Mouse (Mus musculus): Measurements from ENCODE around the gene 1700001C02Rik.

Gene 1700001C02Rik

DNA sequence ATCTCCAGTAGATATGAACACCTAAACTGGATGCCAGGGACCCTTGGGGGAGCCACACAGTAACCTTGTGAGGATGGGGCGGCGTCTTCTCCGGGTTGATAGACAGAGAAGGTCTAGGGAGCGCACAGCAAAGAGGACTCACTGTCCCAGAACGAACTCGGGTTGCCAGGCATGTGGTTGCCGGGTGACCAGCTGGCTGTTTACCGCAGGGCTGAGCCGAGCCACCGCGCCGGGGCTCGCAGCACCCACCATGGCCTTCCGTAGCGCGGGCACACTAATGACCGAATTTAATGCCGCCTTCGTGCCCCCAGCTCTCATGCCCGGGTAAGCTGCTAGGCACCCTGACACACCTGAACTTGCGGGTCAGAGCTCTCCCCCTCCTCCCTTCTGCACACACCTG lies at the start of gene 1700001C02Rik:
Gene 1700001C02Rik (plus strand): TSS at position 187 of the 400 bp plus-strand sequence.
- no peak for DNase-seq (ENCODE audit: low spot score in 2 of 2)

DNA sequence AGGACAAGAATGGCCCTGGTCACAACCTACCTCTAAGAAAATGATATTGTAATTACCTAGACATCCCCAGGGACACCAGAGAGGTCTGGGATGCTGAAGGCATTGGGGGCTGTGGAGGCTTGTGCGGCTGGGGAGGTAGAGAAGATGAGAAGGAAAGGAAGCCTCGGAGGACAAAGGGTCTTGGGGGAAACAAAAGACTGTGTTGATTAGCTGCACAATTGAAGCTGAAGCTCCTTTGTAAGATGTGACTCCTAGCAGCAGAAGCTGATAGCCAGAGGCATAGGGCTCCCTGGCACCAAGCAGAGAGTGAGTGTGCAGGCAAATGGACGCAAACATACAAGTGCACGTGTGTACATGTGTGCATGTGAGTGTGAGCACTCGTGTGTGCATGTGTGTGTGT lies 49.2 kb upstream of the 1700001C02Rik start:
- DNase-seq (ENCODE audit: low spot score in 2 of 2) = no peak

DNA sequence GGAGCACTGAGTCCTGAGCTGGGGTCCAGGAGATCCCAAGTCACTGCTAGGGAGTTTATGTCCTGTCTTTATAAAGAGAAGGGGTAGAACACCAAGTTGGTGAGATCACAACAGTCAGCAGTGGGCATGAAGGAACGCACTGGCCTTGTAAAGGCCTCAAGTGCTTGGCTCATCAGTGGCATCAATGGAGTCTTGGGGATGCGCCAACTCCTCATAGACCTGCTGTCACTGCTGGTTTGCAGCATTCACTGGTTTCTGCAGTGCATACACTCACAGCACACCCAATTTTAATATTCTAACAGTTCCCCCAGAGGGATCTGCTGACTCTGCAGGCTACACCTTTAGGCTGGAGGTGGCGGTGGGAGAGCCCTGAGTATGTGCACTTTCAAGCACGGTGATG lies 42.7 kb upstream of the 1700001C02Rik start:
- no peak for DNase-seq (ENCODE audit: low spot score in 2 of 2)

DNA sequence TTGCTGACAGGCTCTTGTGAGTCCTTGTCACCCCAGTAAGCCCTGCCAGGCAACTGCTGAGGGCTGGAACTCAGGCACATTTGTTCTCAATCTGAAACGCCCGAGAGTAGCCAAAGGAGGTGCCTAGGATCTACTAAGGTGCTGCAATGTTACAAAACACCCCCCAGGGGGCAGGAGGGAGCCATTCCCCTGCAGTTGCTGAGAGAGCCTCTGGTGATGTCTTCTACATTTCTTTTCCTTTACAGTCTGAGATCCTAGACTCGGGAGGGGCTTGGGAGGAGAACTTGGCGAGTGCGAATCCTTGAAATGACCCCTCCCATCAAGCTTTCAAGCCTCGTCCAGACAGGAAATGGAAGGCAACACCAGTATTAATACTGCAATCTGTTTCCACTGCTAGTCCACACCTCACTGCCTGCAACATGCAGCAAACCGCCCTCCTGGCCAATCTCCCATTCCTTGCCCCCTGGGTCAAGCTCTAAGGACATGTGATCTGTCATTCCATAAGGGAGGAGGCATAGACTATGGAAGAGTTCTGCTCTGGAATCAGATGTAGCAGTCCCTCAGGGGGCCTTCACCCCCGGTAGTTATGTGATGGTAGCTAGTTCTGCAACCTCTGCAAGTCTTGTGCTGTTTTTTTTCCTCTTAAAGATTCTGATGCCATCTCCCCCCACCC lies 42.1 kb upstream of the 1700001C02Rik start:
- DNase-seq (ENCODE audit: low spot score in 2 of 2) = peak in 1 of 2 experiments; percentile 41

DNA sequence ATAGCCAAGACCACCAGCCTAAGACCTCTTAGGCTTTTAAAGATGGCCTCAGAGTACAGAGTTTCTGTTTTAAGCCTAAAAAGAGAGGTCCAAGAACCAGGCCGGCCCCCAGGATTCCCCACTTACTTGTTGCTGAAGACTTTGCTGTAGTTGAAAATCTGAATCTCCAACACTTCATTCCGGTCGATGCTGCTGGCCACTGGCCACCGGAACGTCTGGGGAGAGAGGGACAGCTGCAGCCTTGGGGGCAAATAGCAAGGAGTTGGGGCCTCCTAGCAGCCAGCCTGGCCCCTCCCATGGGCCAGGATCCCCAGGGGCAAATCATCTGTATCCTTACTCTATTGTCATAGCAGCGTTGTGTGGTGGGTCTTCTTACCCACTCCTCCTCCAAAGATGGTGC lies 38.4 kb upstream of the 1700001C02Rik start:
- DNase-seq (ENCODE audit: low spot score in 2 of 2) = no peak

DNA sequence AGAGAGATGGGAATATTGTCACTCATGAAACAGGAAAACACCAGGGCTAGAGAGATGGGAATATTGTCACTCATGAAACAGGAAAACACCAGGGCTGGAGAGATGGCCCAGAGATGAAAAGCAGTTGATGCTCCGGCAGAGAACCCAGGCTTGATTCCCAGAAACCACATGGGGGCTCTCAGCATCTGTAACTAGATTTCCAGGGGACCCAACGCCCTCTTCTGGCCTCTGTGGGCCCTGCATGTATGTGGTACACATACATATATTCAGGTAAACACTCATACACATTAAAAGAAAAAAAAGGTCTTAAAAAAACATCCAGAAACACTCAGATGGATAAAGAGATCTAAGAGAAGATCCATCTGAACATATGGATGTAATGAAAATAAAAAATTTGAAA lies 26.9 kb upstream of the 1700001C02Rik start:
- no peak for DNase-seq (ENCODE audit: low spot score in 2 of 2)

DNA sequence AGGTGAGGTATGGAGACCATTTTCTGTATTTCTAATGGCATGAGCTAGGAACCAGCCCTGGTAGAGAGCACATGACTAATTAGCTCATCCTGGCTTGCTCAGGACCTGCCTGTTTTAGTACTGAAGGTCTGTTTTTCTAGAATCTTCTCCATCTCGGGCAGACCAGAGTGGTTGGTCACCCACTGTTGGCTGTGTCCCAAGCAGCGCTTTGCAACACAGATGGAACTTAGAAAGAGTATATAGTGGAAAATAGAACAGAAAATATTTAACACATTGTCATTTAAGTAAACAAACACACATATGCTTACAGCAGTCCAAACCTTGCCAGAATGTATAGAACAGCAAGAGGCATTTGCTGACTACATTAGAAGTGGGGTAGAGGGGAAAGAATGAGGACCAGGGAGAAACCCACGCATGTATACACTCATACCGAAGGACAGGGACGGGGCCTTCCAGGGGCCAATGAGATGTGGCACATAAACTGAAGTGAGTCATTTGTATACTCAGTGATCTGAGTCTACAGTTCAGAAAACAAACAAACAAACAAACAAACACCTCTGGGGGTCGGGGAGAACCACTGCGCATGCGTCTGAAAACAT lies 25.4 kb upstream of the 1700001C02Rik start:
- no peak for DNase-seq (ENCODE audit: low spot score in 2 of 2)

DNA sequence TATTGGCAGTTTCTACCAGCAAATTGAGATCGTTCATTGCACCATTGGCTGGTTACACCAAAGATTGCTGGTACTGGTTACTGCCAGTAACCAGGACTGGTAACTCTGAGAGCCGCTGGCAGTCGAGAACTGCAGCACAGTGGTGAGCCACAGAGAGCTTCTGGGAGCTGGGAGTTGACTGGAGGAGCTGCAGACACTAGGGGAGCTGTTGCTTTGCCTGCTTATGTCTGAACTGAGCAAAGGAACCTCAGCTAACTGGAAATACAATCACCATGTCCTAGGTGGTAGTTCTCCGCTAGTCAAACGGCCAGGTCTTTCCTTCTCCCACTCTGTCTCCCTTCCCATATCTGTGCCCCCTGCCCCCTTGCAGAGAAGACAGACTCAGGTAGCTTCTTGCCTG lies 23.7 kb upstream of the 1700001C02Rik start:
- DNase-seq (ENCODE audit: low spot score in 2 of 2) = no peak

DNA sequence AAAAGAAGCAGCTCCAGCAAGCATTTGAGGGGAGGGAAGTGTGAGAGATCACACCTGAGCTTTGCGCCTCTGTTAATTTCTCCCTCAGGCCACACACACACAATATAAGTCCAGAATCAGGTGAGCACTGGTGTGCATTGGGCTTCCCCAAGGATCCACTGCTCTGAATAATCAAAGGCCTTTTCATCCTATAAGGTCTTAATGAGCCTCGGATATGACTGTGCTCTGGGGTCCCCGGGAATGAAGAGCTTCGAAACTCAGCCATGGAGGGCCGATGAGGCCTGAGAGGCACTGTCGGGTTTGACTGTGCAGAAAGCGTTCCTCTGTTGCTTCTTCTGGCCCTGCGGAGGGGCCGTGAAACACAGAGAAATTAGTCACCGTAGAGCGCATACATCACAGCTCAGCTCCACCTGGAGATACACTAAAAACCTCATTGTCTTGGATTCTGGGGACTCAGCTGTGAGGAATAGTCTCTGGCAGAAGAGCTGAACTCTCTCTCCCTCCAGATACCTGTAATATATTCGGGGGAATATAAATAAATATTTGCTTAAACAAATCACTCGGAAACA lies 21.4 kb upstream of the 1700001C02Rik start:
- DNase-seq (ENCODE audit: low spot score in 2 of 2) = no peak

DNA sequence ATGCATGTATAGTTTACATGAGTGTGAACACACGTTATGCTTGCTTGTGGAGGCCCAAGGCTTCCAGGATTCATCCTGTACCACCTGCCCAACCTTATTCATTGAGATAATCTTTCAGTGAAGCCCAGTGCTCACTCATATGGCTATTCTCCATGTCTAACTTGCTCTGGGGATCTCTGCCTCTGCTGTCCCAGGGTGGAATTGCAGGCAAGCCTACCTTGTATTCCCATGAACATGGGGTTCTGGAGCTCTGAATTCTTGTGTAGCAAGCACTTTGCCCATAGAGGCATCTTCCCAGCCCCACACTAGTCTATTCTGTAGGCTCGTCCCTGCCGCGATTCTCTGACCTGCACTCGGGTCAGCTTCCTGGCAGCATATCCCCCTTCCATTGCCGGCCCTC lies 9.8 kb upstream of the 1700001C02Rik start:
- DNase-seq (ENCODE audit: low spot score in 2 of 2) = no peak

DNA sequence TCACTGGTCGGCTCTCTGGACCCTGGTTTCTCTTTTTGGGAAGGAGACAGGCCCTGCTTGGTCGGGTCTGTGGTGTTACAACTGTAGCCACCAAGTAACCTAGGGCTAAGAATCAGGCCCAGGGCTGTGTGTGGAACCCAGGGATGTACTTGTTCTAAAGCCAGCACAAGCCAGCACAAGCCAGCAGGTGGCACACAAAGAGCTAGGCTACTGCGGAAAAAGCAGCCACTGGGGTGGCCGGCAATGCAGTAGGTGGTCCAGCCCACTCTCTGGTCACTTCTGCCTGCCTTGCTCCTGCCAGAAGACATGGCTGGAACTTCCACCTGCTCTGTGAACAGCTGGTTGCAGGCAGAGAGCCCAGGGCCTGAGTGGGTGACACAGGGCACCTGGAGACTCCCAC lies 5.7 kb upstream of the 1700001C02Rik start:
- peak in 1 of 2 experiments; percentile 47 for DNase-seq (ENCODE audit: low spot score in 2 of 2)

DNA sequence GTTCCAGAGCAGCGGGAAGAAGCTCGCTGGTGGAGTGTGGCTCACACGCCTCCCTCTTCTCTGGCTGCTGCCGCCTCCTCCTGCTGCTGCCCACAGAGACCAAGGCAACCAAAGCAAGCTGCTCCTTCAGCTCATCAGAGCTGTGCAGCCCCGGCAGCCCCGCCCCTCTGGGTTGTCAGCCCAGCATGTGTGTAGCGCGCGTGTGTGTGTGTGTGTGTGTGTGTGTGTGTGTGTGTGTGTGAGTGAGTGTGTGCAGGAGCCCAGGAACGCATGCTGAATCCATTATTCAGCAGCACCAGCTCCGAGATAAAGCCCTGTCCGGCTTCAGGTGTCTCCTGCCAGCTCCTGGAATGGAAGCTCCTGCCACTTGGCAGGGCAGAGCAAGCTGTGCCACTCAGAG lies 4.0 kb upstream of the 1700001C02Rik start, which contains the start of gene Otof:
Gene Otof (minus strand): TSS at position 112 of the 400 bp plus-strand sequence.
- no peak for DNase-seq (ENCODE audit: low spot score in 2 of 2)

DNA sequence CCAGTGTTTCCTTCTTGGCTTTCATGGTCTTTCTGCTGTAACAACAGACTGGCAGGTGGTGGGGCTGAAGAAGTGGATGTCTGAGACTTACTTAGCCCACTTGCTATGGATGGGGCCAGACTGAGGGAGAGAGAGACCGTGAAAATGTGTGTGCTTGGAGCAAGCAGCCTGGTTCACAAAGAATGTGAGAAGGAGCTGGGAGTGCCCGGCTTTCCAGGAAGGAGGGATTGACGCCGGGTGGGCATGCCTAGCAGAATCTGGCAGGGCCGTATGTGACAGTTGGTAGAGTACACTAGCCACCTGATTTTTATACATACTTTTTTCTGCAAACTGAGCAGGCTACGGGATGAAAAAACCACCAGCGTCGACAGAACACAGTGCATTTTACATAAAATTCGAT lies 468 bp downstream of the 1700001C02Rik start:
- no peak for DNase-seq (ENCODE audit: low spot score in 2 of 2)

DNA sequence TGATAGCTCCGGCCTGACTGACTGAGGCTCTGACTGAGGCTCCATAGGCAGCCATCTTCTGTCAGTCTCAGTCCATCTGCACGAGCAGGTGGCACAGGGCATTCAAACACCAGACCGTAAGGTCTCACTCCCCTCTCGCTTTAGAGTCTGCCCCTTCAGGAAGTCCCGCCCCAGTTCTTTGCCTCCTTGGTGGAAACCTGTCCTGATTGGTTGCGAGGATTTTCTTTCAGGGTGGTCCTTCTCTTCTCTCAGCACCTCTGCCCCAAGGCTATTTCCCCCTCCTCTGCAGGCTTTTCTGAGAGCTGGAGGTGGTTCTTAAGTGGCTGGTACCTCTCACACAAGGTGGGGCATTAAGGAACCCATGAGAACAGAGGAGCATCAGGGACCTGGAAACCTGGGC lies 4.6 kb downstream of the 1700001C02Rik start:
- DNase-seq (ENCODE audit: low spot score in 2 of 2) = no peak

DNA sequence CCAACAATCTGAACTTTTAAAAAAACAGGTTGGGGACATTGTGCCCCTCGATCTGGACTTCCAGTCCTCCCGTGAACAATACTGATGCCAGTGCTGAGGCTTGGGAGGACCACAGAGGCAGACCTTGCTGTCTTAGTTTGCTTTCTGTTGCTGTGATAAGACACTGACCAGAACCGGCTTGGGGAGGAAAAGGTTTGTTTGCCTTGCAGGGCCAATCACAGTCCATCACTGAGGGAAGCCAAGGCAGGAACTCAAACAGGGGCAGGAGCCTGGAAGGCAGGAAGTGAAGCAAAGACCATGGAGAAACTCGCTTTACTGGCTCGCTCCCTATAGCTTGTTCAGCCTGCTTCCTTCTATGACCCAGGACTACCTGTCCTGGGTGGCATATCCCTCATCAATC lies 6.3 kb downstream of the 1700001C02Rik start:
- no peak for DNase-seq (ENCODE audit: low spot score in 2 of 2)

DNA sequence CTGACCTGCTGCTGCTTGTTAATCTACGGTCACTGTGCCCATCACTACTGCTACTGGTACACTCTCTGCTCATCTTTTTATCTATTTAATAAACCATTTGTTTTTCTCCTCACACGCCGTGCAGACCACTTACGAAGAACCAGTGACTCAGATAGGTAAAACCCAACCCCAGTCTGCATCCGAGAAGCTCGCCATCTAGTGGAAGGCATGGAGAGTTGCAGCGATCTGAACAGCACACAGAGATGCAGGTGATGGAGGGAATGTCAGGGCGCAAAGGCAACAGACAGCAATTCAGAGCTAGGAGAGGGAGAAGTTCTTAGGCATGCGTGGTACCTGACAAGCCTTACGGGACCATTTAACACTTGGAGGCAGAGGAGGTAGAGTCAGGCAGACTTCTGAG lies 10.7 kb downstream of the 1700001C02Rik start:
- DNase-seq (ENCODE audit: low spot score in 2 of 2) = no peak

DNA sequence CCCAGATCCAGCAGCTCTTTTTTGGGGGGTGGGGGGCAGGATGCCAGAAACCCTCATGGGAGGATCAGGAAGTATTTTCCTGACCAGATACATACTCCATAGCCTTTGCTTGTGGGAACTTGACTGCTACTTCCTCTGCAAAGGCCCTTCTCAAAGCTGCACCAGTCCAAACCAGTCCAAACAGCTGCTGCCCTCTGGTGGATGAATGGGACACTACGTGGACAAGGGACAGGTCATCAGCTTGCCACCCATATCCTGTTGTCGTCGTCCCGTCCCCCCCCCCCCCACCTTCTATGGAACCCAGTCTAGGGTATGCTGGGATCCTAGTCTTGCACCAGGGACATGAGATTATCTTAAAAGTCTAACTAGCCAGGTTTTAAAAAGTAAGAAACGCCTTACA lies 16.5 kb downstream of the 1700001C02Rik start:
- DNase-seq (ENCODE audit: low spot score in 2 of 2) = peak; percentile 49 to 75

DNA sequence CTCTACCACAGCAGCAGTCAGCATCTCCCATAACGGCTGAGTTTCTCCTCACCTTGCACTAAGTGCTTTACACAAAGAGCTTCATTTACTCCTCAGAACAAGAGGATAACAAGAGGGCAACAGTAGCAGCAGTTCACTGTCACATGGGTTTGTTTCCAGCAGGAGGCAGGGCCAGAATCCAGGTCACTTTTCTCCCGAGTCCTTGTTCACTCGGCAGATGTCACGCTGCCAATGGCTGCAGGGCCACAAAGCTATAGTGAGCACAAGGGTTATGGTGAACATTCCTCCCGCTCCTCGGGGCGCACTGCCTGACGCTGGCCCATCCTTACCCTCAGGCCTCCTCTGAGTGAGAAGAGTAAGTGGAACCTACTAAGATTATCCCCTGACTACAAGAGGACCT lies 17.7 kb downstream of the 1700001C02Rik start:
- DNase-seq (ENCODE audit: low spot score in 2 of 2) = no peak

DNA sequence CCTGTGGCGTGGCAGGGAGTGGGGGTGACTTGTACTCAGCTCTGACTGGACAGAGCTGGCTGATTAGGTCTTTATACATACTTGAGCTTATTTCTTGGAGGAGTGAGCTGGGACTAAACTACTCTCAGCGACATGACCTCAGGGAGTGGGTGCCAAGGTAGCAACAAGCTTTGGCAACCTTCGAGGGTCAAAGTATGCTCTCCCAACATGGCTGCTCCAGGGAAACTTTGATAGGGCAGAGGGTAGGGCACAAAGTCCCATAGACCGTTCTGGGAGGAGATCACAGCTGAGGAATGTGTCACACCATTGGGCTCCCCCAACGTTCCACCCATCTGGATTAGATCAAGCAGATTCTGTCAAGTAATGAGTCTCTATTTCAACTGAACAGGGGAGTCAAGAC lies 18.7 kb downstream of the 1700001C02Rik start:
- DNase-seq (ENCODE audit: low spot score in 2 of 2) = no peak

DNA sequence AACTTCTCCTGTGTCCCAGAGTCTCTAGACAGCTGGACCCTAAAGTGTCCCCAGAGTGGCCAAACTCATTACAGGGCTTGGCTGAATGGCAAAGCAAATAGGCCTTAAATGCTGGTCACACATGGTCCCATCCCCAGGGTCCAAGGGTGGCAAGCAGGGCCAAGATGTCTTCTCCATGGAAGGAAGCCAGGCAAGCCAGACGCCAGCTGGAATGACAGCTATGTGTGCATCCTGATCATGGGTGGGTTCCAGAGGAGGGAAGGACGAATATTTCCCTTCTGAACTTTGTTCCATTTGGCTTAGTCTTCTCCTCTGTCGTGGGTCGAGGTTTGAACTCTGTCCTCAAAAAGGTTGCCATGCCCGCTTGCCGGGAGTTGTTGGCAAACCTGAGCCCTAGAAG lies 19.3 kb downstream of the 1700001C02Rik start:
- no peak for DNase-seq (ENCODE audit: low spot score in 2 of 2)

DNA sequence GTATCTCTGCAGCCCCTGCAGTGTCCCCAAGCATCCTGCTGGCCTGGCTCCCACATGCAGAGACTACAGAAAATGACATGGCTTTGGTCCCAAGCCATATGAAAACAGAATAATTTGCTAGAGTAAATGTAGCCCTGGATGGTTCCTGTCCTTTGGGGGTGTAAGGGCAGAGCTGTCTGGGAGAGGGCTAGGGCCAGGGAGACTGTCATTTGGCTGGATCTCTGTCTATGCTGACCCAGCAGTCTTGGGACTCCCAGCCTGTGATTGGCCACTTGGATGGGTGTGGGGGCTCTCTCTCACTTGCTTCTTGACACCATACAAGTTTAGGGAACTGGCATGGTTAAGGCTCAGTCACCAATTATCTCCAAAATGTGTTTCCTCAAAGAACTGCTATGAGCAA lies 24.4 kb downstream of the 1700001C02Rik start:
- no peak for DNase-seq (ENCODE audit: low spot score in 2 of 2)

DNA sequence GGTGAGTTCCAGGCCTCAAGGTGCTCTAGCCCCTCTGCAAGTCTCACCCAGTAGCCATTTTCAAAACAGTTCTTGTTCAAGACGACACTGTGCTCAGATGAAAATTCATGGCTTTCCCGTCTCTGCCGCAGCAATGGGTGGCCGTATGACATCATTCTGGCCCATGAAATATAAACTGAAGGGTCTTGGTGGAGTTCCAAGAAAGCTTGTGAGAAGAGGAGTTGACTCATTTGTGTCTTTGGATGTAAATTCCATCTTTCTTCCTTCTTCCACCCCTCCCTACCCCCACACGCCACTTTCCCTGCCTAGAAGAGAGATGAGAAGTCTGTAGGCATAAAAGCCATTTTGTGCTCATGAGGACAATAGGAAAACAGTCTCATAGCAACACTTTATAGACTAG lies 25.0 kb downstream of the 1700001C02Rik start:
- DNase-seq (ENCODE audit: low spot score in 2 of 2) = no peak

DNA sequence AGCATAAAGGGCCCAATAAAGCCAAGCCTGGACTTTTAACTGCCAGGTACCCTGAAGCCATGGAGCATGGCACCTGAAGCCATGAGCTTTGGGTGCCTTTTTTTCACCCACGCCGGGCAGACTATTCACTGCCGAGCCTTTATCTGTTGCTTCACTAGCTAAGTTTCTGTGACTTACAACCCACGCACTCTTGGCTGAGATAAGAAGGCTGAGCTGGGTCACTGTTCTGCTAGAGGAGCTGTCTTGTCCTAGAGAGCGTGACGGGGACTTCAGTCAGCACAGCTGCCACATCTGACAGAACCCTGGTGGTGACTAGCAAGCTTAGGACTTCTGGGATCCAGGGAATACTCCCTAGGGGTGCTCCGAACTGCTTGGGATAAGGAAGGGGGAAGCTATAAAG lies 27.9 kb downstream of the 1700001C02Rik start:
- DNase-seq (ENCODE audit: low spot score in 2 of 2) = no peak

Data from urinary bladder, postnatal 4 days (tissue).